Mouse (Mus musculus) stomach, postnatal 0 days (tissue): Measurements from ENCODE around the gene Trim10.

Experiments used
- CTCF ChIP-seq: IDR thresholded peaks from 2 replicates; pipeline ENCODE4 v1.5.1; 2016; ENCODE audit warnings: antibody characterized with exemption, low read depth, mild to moderate bottlenecking, moderate library complexity
- EP300 ChIP-seq: optimal IDR thresholded peaks from 2 replicates; pipeline ENCODE3; 2016; ENCODE audit warnings: antibody characterized with exemption

DNA sequence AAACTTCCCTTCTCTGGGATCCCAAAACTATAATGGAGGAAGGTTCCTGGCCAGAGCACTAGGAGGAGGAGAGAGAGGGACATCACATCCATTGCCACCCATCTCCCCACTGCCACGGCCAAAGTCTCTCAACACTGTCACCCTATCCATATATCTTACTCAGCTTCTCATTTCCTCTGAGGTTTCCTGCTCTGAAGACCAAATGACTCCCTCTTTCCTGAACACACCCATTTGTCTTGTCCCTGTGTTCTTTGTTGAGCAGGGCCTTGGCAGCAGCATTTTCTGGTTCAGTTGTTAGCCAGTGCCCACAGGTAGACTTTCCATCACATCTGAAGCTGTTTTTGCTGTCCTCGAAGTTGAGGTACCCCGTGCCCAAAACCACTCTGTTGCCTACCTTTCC lies 11.2 kb upstream of the Trim10 start:
- TF ChIP-seq CTCF (no peak), EP300 (no peak)
